Mouse (Mus musculus) layer of hippocampus, postnatal 25 days (tissue): Measurements from ENCODE around the gene Atg7. TPM values are rescaled to one million over a fixed set of nuclear protein-coding genes. Genes with fewer than 3 reads are reported as not detected.
A peak's percentile ranks its signal among the peaks of the same experiment; 100 is the strongest.

ENCODE experiments used
- DNase-seq, 2 experiments: peaks; one replicate each; pipeline ENCODE4 v3.0.0; 2022; ENCODE audit warnings: mixed read lengths in 2 of 2, low spot score in 1 of 2; ENCODE audit errors: extremely low spot score in 1 of 2
- total RNA-seq, 2 experiments: library from RNA; stranded (reverse); gene quantifications; 2 replicates each; pipeline ENCODE4 v1.2.3; 2021

The Atg7 gene
- total RNA-seq, 2 experiments from 2014 or later, result 23.8 to 26.2 TPM

DNA sequence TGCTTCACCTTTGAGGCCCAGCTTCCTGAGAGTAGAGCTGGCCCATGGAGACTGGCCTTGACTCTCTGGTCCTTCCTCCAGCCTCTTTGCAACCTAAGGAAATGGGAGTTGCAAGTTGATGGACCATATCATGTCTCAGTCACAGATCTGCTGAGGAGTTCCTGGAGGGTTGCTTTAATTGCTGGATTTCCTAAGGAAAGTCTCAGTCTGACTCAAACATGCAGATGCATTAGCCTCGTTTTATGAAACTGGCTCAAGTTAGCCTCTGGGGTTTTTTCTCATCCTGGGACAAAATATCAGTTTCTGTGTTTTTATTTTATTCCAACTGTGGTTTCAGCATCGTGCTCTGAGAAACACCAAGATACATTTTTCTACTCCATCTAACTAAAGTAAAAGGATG, 137.7 kb downstream of the Atg7 start:
- DNase-seq, result no peak

DNA sequence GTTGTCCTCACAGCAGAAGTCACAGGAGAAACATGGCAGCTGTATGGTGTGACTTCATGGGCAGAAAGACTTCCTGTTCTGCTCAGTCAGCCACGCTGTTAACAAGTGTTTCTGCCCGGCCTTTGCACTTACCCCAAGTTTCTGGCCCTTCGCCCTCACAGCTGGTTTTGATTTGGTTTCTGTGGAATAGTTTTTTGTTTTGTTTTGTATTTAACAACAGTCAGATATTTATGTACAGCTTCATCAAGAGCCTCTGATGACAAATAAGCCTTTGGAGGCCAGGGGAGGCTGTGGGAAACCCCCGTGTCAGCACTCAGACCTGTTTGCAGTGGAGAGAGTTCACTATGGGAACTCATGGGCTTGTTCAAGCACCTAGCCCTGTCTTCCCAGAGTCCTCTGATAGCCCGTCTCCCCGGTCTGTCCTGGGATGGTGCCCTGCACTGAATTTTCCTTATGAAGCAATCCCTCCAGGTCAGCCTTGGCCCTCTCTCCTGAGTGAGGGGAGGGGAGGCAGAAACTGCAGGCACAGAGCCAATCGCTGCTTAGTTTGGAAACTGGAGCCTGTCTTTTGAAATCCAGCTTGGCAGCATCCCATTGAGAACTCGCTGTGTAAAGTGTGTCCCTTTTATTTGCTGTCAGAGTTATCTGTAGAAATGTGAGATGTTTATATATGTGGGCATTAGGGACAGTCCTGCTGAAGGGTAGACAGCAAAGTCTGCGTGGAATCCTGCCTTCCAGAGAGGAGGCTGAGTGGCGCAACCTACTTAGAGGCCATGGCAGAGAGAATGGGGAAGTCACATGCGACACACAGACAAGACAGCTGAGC, 138.7 kb downstream of the Atg7 start:
- DNase-seq, result peak in 1 of 2 experiments; percentile 31

DNA sequence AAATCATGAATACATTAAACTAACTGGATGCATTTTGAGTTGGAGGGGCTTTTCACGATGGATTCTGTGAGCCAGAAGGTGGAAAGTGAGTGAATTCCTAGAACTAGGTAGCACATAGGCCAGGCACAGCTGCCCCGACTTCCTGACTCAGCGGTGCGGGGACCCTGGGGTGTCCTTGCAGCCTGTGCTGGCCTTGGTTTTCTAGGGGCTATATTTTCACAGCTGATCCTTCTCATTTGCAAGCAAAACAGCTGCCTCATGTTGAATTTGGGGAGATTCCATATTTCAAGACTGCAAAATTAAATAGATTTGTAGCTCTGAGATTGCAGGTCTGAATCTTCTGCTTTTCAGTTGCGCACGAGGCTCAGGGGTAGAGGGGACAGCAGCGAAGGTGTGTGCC, 139.6 kb downstream of the Atg7 start:
- no peak for DNase-seq

DNA sequence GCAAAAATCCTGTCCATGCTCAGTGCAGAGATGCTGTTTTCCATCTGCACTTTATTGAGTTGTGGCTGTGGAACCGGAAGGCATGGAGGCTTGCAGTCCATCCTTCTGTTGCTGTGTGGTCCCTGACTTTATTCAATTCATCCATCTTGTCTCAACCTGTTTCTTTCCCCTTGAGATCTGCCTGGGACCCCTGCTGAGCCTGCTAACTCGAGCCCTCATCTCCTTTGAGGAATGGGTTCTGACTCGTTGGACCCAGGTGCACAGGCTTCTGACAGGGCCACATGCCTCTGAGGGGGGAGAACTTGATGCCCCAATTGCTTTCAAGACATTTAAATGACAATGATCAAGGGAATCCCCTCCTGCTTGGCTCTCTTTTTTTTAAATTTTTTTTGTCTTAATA, 143.6 kb downstream of the Atg7 start:
- DNase-seq, result no peak

DNA sequence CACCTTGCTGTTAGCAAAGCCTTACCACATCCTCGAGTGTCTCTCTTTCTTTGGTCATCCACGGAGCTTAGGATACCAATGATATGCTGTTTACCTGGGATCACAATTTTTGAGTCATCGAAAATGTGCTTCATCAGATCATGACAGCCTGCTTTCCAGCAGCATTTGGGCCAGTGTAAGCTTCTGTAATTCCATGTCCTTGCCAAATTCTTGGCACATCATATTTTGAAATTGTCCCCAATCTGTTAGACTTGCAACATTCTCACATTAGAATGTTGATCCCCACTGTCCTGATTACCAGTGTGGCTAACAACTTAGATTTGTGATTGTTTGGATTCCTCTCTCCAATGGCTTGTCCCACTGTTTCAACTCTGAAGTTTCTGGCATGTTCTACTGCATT, 144.7 kb downstream of the Atg7 start:
- DNase-seq, result no peak

DNA sequence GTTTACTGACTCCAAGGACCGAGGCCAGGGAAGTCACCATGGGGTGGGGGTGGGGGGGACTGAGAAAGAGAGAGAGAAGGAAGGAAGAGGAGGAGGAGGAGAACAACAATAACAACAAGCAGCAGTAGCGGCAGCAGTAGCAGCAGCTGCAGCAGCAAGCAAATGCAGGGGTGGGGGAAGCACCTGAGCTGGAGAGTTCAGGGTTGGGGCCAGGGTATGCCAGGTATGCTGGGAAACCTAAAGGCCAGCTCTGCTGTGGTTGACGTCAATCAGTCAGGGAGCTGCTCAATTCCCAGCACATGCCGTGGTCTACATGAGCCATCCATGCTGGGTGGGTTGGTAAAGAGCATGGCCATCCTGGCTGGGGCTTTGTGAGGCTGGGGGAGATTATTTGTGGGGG, 145.8 kb downstream of the Atg7 start:
- DNase-seq, result no peak

DNA sequence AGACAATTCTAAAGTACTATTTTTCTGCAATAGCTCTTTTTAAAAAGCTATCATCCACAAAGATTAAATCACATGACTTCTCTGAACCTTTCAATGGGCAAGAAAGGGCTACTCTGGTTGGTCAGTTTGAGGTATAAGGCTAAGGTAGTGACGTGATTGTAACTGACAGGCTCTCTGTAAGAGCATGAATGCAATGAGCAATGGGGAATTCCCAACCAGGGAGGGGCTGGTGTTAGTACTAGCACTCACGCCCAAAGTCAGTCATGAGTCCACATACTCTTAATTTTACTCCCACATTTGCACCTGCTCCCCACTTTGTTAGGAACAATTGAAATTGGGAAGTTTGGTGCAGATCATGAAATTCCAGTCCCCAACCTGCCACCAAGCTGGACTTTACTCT, 147.2 kb downstream of the Atg7 start:
- DNase-seq, result no peak

DNA sequence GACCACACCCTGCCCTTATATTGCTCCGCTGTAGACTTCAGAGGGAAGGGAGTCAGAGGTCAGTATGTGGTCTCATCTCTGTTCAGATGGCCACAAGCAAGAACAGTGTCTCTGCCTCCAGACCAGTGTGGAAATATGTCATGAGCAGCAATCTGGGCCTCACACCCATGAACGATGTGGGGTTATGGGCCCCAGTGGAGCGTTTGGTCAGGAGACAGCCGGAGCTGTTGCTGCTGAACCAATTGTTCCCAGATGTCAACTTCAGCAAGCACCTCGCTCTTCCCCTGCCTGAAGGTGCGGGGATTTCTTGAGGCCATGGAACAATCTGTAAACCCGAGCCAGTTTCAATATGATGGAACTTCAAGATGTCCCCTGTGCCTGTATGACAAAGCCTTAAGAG, 148.0 kb downstream of the Atg7 start:
- DNase-seq, result no peak

DNA sequence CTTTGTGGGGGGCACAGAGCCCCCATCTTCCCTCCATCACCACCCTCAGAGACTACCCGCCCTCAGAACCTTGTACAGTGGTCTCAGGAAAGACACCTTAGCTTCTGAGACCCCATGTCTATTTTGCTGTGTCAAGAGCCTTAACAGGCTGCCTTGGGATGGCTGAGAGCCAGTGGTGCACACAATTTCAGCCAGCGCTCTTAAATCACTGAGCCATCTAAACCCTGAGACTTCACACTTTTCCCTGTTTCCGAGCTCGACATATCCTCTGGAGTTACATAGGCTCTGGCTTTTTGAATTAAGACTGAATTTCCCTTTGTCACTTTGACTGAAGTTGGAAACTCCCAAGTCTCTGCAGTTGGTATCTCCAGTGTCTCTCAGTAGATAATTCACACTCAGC, 148.9 kb downstream of the Atg7 start:
- DNase-seq, result no peak

DNA sequence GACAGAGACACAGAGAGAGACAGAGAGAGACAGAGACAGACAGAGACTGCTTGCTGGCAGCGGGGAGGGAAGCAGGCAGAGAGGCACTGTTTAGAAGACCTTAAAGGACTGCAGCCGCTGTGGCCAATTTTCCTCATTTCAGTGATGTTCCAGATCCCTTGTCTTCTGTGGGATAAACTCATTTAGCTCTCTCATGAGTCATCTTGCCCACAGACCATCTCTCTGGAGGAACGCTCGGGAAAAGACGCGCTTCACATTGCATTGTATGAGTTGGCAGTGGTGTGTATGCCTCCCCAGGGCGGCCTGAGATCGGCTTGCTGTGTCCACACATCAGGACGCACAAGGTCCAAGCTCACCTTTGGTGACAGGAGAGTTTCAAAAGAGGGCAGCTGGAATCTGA, 151.8 kb downstream of the Atg7 start:
- no peak for DNase-seq

DNA sequence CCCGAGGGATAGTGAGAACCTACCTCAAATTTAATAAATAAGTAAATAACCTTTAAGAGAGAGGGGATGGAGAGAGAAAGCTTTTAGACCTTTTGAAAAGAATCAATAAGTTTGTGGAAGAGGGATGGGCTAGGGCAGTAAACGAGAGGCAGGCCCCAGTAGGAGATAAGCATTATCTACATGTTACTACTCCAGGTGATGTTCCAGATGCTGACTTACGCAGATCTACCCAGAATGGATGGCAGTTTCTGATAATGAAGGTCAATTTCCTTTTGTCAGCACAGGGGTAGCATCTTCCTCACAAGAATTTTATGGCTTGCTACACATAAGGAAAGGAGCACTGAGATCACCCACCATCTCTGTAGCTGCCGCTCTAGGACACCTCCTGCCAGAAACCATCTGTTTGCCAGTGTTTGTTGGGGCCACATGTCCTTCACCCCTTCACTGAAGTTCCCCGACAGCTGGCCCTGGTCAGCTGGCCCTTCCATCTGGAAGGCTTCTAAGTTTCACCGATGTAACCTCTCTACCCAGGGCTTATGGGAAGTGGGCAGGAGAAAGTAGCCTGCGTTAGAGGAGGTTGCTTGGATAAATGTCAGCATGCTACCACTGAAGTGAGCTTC, 152.9 kb downstream of the Atg7 start:
- DNase-seq, result no peak

DNA sequence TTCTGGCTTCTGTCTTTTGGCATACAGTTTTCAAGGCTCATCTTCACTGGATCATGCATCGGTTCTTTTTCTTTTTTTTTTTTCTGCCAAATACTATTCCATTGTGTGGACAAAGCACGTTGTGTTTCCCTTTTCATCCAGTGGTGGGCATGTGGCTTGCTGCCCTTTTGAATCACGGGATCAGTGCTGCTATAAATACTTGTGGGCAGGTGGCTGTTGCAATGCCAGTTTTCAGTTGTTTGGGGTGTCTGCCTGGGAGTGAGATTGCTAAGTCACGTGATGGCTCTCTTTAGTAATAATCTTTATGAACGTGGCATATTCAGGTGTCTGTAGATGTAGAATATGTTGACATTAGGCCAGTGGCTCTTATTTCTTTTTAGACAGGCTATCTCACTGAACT, 155.0 kb downstream of the Atg7 start:
- DNase-seq, result no peak

DNA sequence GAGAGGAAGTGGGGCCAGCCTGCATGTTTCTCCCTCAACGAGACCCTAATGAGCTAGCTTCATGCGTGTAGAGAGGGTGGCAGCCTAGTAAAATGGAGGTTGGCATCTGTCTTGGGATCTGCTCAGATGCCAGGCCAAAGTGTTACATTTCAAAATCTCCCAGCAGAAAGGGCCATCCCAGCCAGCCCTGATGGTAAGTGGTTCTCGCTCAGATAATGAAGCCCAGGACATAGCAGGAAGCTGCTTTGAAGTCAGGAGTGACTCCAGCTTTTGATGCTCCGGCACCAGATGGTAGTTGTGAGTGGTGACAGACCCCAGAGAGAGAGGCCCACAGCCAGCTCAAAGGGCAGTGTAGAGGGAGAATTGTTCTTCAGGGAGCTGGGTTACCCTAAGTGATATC, 155.8 kb downstream of the Atg7 start:
- DNase-seq, result no peak

DNA sequence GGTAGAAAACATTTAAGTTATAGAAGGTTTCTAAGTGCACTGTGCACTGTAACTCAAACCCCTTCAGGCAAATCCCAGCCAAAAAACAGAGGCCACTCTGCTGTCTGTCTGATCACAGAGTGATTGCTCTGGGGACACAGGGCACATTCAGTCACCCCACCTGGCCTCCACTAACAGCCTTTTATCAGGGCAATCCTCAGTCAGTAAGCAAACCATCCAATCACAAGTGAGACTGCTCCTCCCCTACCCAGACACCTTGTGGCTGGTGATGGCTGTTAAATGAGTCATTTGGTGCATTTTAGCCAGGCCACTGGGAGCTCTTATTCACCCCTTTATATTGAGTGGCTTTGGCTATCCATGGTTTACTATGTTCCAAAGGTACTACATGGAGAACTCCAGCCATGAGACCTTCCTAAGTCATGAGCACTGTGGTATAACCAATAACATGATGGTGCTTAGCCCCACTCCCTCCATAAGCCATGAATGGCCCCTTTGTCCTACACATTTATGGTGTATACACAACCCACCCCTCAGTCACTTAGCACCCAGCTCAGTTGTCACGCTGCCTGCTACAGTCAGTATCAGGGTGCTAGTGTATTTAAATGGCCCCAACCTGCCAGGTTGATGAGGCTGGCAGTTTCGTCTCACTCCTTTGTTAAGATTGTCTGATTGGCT, 157.5 kb downstream of the Atg7 start:
- no peak for DNase-seq

DNA sequence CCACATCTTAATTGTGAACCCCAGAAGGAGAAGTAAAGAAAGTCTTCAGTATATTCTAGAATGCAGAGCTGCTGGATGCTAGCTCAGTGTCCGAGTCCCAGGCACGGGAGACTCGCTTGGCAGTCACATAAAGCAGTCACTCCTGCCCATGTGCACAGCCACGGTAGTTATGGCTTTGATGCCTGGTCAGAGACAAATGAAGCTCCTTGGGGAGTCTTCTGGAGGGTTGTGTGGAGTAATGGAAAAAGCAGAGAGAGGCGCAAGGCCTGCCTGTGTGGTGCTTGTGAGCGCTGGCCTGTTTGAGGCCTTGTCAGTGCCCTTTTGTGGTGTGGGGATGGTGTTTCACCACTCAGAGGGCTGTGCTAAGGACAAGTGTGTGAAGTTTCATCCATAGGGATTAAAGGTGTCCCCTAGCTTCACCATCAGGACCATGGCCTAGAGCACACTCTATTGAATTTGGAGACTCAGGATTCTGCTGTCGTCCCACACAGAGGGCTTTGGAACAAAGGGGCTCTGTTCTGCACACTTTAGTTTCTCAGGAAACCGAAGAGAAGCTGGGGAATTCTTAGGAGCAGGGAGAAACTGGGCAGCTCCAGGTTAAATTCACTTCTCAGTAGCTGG, 161.1 kb downstream of the Atg7 start:
- no peak for DNase-seq

DNA sequence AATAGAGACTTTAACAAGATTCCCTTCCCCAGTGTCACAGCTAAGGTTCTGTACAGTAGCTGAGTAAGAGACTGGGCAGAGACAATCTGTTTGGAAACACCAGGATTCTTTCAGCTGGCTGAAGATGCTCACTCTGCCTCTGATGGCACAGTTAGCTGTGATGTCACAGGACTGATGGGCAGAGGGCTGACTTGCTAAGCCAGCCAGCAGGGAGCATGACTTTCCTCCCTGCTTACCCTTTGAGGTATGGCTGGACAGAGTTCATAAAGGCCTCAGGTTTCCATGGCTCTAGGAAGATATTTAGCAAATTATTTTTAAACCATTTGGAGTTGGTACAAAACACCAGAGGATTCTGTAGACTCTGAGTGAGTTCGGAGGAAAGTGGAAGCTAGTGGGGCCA, 162.0 kb downstream of the Atg7 start:
- no peak for DNase-seq

DNA sequence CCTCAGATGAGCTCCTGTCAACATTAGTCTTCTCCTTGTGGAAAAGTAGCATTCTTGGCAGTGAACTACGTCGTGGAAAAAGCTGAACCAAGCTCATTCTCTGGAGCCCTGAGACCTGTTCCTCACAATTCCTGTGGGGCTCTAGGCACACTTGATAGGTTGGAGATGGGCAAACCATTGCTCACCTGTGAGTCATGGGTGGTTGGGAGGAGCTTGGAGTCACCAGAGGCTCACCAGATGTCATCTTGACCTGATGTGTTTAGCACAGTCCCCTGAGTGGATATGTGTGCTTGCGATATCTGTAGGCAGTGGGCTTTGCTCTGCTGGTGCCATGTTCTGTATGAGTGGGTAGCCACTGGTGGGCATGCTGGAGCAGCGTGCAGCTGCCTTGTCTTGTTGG, 163.0 kb downstream of the Atg7 start:
- no peak for DNase-seq

DNA sequence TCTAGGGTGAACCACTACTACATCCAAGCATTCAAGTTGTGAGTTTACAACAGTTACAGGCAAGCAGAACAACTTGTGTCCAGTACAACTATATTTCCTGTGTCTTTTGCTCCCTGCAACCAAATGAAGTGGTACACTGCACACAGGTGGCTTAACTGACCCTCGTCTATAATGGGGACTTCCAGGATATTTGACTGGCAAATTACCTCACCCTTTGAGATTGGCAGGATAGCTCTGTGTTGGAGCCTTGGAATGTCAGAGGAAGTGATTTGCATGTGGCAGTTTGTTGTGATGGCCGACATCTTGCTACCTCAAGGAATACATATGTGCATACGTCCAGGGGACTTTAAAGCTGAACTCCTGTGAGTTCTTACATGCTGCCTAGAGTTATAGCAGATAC, 164.6 kb downstream of the Atg7 start:
- DNase-seq, result no peak

DNA sequence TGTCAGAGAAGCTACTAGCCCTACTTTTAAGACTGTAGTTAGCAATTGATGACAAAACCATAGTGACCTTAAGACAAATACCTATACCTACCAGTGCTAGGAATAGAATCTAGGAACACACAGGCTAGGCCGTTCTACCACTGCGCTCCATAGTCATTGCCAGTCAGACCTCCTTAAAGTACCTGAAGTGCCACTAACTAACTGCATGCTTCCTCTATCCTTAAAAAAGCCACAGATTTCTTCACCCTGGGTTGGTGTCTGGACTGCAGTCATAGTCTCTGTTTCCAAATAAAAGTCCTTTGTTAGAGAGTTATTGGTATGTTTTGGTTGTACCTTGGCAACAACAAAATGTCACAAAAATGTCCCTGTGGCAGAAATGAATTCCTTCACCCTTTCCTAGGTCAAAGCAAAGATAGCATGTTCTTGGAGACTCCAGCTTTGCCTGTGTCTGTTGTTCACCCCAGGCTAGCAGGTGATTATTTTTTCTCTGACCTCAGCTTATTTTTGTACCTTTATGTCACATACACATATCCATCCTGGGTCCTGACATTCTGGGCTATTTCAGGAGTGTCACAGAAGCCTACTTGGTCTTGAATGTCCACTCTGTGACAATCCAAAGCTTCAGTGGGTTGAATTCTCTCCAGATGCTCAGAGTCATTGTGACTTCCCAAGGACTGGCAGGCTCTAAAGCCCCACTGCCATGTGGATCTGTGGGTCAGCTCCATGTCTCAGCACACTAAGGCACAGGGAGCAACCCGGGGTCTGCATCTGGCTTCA, 165.9 kb downstream of the Atg7 start:
- DNase-seq, result no peak

DNA sequence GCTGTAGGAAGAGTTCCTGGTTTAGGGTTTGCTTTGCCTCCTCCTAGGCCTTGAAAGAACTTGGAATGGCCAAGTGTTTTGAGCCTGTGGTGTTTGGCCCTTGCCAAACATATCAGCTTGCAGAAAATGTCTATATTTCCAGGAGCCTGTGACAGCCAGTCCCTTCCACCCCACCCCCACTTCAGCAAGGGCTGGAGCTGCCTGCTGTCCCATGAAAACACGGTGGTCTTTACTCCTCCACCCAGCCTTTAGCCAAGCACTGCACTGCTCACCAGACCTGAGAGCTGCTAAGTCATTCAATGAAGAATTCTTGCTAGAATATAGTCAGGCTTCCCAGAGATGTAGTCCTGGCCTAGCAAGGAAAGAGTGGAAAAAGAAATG, 166.5 kb downstream of the Atg7 start:
- no peak for DNase-seq

DNA sequence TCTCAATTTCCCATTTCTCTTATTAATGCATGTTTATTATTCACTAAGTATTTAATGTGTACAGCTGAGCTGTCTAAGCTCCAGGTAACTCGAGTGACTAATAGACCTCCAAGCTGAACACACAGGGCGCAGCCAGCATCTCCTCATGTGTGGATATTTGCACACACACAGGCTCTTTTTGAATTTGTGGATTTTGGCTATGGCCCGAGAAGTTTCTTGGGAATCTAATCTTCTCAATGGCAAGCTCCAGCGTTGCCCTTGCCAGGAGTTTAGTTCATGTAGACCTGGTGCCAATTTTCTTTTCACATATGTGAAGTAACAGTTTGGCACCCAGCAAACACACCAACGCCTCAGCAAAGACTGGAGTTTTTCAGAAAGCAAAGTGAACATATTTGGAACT, 169.4 kb downstream of the Atg7 start:
- DNase-seq, result no peak
